Mouse (Mus musculus): Measurements from ENCODE around the gene Kif27. TPM values are rescaled to one million over a fixed set of nuclear protein-coding genes. Genes with fewer than 3 reads are reported as not detected.

Gene Kif27
- total and polyA plus RNA-seq, 2 experiments from 2014 or later = 1.8 to 6.3 TPM

GRCm38 (mm10) chr13:58313758-58314157 is 45.2 kb downstream of the Kif27 start:
- no peaks in the 10 kb centered on the region for H3K27me3 ChIP-seq (ENCODE audit: insufficient read depth, low read length)
- H3K36me3 ChIP-seq (ENCODE audit: insufficient read depth, low read length) = no peaks in the 10 kb centered on the region
- H3K9ac ChIP-seq (replicated peaks; ENCODE audit: low read length, poor library complexity, severe bottlenecking) = no peak overlapping the region
- H3K4me3 ChIP-seq (ENCODE audit: low read depth, low read length) = no peak overlapping the region
- ATAC-seq (ENCODE audit: low FRiP score) = no peak
- H3K4me2 ChIP-seq (ENCODE audit: low read depth, low read length, poor library complexity, severe bottlenecking) = no peak overlapping the region
- no peak for DNase-seq (ENCODE audit: low spot score)
- TF ChIP-seq CTCF (IDR thresholded peaks at IDR 0.05) = no peak
- H3K4me1 ChIP-seq (ENCODE audit: insufficient read depth, low read length) = no peaks in the 10 kb centered on the region
- no peak overlapping the region for H3K27ac ChIP-seq (ENCODE audit: low read depth, low read length)
- WGBS = 70% methylated on average over 3 of the region's 3 CpGs
- H3K9me3 ChIP-seq (ENCODE audit: low read length) = no peaks in the 10 kb centered on the region

- ATAC-seq (ENCODE audit: low FRiP score) = no peak
- Histone ChIP-seq H3K4me2 (ENCODE audit: low read depth, low read length, poor library complexity, severe bottlenecking) (no peak overlapping the region), H3K4me3 (ENCODE audit: low read depth, low read length) (no peak overlapping the region), H3K9ac (replicated peaks; ENCODE audit: low read length, poor library complexity, severe bottlenecking) (no peak overlapping the region), H3K9me3 (ENCODE audit: low read length) (no peaks in the 10 kb centered on the region), H3K27ac (ENCODE audit: low read depth, low read length) (no peak overlapping the region), H3K27me3 (ENCODE audit: insufficient read depth, low read length) (no peaks in the 10 kb centered on the region), H3K36me3 (ENCODE audit: insufficient read depth, low read length) (no peaks in the 10 kb centered on the region), H3K4me1 (ENCODE audit: insufficient read depth, low read length) (no peaks in the 10 kb centered on the region)
- peak; percentile 18; the same call in 1 of the 2 replicates for TF ChIP-seq CTCF (IDR thresholded peaks at IDR 0.05)
- WGBS = 53% methylated on average over 3 of the region's 3 CpGs
- DNase-seq (ENCODE audit: low spot score) = no peak
Measured at GRCm38 (mm10) chr13:58311351-58311750, 47.6 kb downstream of the Kif27 start.

- no peak for TF ChIP-seq CTCF (IDR thresholded peaks at IDR 0.05)
- Histone ChIP-seq H3K36me3 (ENCODE audit: insufficient read depth, low read length) (no peaks in the 10 kb centered on the region), H3K4me2 (ENCODE audit: low read depth, low read length, poor library complexity, severe bottlenecking) (no peak overlapping the region), H3K4me1 (ENCODE audit: insufficient read depth, low read length) (no peaks in the 10 kb centered on the region), H3K9me3 (ENCODE audit: low read length) (no peaks in the 10 kb centered on the region), H3K27me3 (ENCODE audit: insufficient read depth, low read length) (no peaks in the 10 kb centered on the region), H3K4me3 (ENCODE audit: low read depth, low read length) (no peak overlapping the region), H3K27ac (ENCODE audit: low read depth, low read length) (no peak overlapping the region), H3K9ac (replicated peaks; ENCODE audit: low read length, poor library complexity, severe bottlenecking) (no peak overlapping the region)
- DNase-seq (ENCODE audit: low spot score) (no peak), ATAC-seq (ENCODE audit: low FRiP score) (no peak)
- 72% methylated on average over 8 of the region's 8 CpGs for WGBS
Measured at GRCm38 (mm10) chr13:58309499-58309898, 49.4 kb downstream of the Kif27 start.

GRCm38 (mm10) chr13:58307453-58307852 is 51.5 kb downstream of the Kif27 start:
- Histone ChIP-seq H3K27me3 (ENCODE audit: insufficient read depth, low read length) (no peaks in the 10 kb centered on the region), H3K9ac (replicated peaks; ENCODE audit: low read length, poor library complexity, severe bottlenecking) (no peak overlapping the region), H3K27ac (ENCODE audit: low read depth, low read length) (no peak overlapping the region), H3K9me3 (ENCODE audit: low read length) (no peaks in the 10 kb centered on the region), H3K4me1 (ENCODE audit: insufficient read depth, low read length) (no peaks in the 10 kb centered on the region), H3K36me3 (ENCODE audit: insufficient read depth, low read length) (no peaks in the 10 kb centered on the region), H3K4me3 (ENCODE audit: low read depth, low read length) (no peak overlapping the region), H3K4me2 (ENCODE audit: low read depth, low read length, poor library complexity, severe bottlenecking) (no peak overlapping the region)
- TF ChIP-seq CTCF (IDR thresholded peaks at IDR 0.05) = no peak
- WGBS = 91% methylated on average over 5 of the region's 5 CpGs
- ATAC-seq (ENCODE audit: low FRiP score) (no peak), DNase-seq (ENCODE audit: low spot score) (no peak)

- no peak for TF ChIP-seq CTCF (IDR thresholded peaks at IDR 0.05)
- H3K36me3 ChIP-seq (ENCODE audit: insufficient read depth, low read length) = no peaks in the 10 kb centered on the region
- H3K9me3 ChIP-seq (ENCODE audit: low read length) = no peaks in the 10 kb centered on the region
- DNase-seq (ENCODE audit: low spot score) (no peak), ATAC-seq (ENCODE audit: low FRiP score) (no peak)
- H3K27ac ChIP-seq (ENCODE audit: low read depth, low read length) = no peak overlapping the region
- H3K4me3 ChIP-seq (ENCODE audit: low read depth, low read length) = no peak overlapping the region
- no peak overlapping the region for H3K9ac ChIP-seq (replicated peaks; ENCODE audit: low read length, poor library complexity, severe bottlenecking)
- no peaks in the 10 kb centered on the region for H3K4me1 ChIP-seq (ENCODE audit: insufficient read depth, low read length)
- no peak overlapping the region for H3K4me2 ChIP-seq (ENCODE audit: low read depth, low read length, poor library complexity, severe bottlenecking)
- no peaks in the 10 kb centered on the region for H3K27me3 ChIP-seq (ENCODE audit: insufficient read depth, low read length)
- WGBS = 89% methylated on average over 2 of the region's 2 CpGs
Measured at GRCm38 (mm10) chr13:58305230-58305629, 53.7 kb downstream of the Kif27 start.

GRCm38 (mm10) chr13:58302421-58303145 is 56.3 kb downstream of the Kif27 start:
- H3K27me3 ChIP-seq (ENCODE audit: insufficient read depth, low read length) = no peaks in the 10 kb centered on the region
- no peak overlapping the region for H3K27ac ChIP-seq (ENCODE audit: low read depth, low read length)
- no peaks in the 10 kb centered on the region for H3K9me3 ChIP-seq (ENCODE audit: low read length)
- WGBS = 77% methylated on average over 9 of the region's 9 CpGs
- DNase-seq (ENCODE audit: low spot score) = peak; percentile 14
- no peak for ATAC-seq (ENCODE audit: low FRiP score)
- H3K4me3 ChIP-seq (ENCODE audit: low read depth, low read length) = no peak overlapping the region
- no peaks in the 10 kb centered on the region for H3K36me3 ChIP-seq (ENCODE audit: insufficient read depth, low read length)
- H3K9ac ChIP-seq (replicated peaks; ENCODE audit: low read length, poor library complexity, severe bottlenecking) = no peak overlapping the region
- no peak for TF ChIP-seq CTCF (IDR thresholded peaks at IDR 0.05)
- no peak overlapping the region for H3K4me2 ChIP-seq (ENCODE audit: low read depth, low read length, poor library complexity, severe bottlenecking)
- no peaks in the 10 kb centered on the region for H3K4me1 ChIP-seq (ENCODE audit: insufficient read depth, low read length)
